Mouse (Mus musculus) left cerebral cortex, adult 9 months (tissue): Measurements from ENCODE around the gene Serinc1.
A peak's percentile ranks its signal among the peaks of the same experiment; 100 is the strongest.
"Not testable (repeated sequence)": the region's sequence is repeated elsewhere in the genome, so short reads cannot be mapped to it uniquely, and the experiment has no call there.

Experiments used
- DNase-seq, 2 experiments: peaks; one replicate each; pipeline ENCODE4 v3.0.0; 2022; ENCODE audit warnings: low spot score in 2 of 2

Serinc1 gene

GRCm38 (mm10) chr10:57532218-57533101 is at the start of gene Serinc1:
Serinc1 (minus strand) TSS chr10:57532530.
- peak; percentile 89 to 95 for DNase-seq

DNA sequence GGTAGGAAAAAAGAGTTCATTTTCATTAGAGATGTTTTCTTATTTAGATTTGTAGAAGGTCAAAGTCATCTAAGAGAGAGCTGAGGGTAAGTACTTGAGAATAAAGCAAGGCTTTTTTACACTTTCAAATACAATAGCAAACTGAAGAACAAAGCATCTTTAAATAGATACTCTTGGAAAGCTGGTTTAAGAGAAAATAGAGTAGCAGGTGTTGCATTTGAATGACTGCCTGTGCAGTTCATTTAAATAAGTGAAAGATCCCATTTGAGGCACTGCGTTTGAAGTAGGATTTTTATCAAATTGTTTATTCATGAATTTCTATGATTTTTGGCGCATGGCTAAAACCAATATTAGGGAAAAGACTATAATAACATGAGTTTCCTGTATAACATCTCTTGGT is 44.4 kb upstream of the Serinc1 start:
- no peak for DNase-seq

DNA sequence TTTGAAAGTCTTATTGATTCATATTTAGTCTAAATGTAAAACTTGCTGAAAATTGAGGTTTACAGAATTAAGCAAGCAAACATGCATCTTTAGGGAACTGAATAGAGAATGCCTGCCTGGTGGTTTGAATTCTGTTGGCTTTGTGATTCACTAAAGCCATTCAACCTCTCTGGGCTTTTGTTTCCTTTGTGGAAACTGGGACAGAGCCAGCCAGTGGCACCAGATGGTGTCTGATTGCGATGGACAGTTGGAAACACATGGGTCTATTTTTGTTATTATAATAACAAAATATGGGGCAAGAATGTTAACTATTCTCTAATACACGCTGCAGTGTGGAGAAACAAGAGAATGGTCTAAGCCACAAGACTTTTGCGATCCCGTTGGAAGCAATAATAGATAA is 39.8 kb upstream of the Serinc1 start:
- DNase-seq = no peak

DNA sequence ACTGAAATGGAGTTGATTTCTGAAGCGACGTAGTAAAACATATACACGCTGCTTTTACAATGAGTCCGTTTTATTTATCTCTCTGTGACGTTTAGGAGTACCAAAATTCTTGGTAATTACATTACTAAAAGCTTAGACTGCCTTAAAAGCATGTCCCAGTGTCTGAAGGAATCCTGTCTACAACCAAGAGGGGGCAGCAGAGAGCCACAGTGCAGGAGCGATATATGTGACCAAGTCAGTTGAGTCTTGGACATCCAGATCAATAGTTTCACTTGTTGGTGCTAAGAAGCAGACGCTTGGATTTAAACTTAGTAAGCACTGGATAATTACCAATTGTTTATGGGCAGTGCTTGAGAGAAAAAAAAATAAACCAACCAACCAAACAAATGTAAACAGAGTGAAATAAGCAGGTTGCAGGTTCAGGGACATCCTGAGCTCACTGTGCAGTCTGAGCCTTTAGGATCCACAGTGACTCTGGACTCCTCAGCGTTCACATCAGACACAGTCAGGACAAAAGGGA is 38.9 kb upstream of the Serinc1 start:
- DNase-seq = peak in 1 of 2 experiments; percentile 35

DNA sequence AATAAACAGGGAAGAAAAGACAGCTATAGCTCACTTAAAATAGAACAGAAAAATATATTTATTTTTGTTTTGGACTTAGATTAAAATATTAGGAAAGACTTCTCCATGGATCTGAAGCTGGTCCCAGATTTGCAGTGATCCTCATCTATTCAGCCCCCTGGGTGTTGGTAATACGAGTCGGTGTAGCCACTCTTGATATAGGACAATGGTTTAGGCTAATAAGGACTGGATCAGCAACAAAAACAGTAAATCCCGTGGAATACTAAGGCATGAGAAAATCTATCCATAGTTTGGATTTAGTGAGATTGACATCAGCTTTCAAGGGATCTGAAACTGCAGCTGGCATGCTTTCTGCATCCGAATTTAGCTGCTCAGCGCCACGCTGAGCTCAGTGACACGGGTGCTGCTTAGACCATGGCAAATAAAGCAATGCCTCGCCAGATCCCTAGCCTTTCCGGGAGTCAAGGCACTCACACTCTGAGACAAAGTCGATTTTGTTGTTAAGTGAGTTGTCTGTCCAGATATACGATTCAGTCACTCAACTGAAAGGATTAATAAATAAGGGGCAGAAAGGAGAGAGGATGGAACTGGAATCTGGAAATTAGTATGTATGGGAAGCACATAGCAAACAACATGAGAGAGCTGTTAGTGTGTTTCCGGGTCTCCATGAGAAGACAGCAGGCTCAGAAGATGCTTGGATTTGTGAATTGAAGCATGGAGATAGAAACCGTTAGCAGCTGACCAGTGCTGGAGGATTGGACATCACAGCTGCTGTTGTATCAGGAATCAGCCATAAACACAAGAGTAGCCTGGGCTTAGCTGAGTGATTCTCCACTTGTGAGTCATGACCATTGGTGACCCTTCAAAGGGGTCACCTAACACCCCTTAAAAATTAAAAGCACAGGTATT is 36.9 kb upstream of the Serinc1 start:
- DNase-seq = no peak

GRCm38 (mm10) chr10:57566221-57566620 is 33.9 kb upstream of the Serinc1 start:
- DNase-seq = no peak

DNA sequence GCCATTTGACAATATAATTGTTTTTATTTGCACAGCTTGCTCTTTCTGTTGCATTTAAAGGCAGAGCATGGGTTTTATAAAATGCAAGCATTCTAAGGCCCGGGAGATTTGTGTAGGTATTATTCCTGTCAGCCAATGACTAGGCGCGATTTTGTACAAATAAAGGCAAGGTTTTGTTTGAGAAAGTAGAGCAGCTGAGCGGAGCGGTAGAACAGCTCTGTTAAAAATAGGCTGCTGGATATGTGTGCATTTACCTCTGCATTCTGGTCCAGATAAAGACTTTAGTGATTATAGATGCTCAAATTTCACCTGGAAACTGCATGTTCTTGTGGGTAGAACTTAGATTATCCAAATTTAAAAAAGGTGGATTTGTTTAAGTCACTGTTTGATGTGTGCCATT is 25.3 kb upstream of the Serinc1 start:
- DNase-seq = no peak

- DNase-seq = no peak
Measured at GRCm38 (mm10) chr10:57553719-57554118, 21.4 kb upstream of the Serinc1 start.

DNA sequence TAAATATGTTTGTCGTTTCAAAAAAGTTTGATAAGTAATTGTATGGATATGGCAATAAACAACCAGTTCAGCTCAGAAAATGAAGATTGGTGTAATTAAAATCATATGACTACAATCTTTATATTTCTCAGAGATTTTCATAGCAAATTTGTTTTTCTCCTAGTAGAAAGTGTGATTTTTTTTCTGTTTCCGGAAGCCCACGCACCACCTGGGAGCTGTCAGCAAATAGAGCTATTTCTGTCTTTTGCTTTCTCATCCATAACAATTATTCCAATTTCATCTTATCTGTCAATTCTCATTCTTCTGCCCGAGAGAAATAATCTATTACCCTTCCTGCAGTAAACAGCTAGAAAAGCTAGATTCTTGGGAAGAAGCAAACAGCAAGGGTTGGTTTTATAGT is 17.3 kb upstream of the Serinc1 start:
- DNase-seq = peak in 1 of 2 experiments; percentile 44

- DNase-seq = not testable (repeated sequence)
Measured at GRCm38 (mm10) chr10:57543890-57544289, 11.6 kb upstream of the Serinc1 start.

GRCm38 (mm10) chr10:57531616-57532217 is 613 bp downstream of the Serinc1 start:
- DNase-seq = no peak

GRCm38 (mm10) chr10:57531076-57531475 is 1.3 kb downstream of the Serinc1 start:
- DNase-seq = peak; percentile 16 to 36

DNA sequence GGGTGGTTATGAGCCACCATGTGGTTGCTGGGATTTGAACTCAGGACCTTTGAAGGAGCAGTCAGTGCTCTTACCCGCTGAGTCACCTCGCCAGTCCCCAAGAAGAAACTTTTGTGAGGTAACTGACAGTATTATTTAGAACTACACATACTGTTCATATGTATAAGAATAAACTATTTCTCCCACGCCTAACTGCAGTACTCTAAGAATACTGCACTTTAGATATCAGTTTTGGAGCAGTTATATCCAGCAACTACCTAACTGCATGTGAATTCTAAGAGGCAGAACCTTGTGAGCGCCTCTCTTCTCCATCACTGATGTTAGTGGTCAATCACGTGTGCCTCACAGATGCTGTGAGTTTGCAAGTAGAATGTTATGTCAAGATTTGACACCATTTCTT is 5.9 kb downstream of the Serinc1 start:
- no peak for DNase-seq

- DNase-seq = no peak
Measured at GRCm38 (mm10) chr10:57515278-57515677, 17.1 kb downstream of the Serinc1 start.

DNA sequence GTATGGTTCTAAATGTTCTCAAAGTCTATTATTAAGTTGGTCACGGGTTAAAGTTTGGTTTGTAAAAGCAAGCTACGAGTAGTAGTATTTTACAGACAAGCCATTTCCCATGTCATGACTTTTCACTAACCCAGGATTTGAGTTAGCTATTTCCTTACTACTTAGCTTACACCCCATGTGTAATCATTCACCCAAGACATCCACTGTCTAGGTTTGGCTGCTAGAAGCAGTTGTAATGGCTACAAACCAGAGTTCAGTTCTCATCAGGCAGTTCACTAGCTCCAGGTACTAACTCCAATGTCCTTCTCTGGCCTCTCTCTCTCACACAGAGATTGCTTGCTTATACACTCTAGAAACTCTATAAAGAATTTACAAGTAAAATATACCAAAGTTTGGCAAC is 17.7 kb downstream of the Serinc1 start:
- no peak for DNase-seq

GRCm38 (mm10) chr10:57499414-57500156 is 32.7 kb downstream of the Serinc1 start:
- DNase-seq = no peak

- DNase-seq = no peak
Measured at GRCm38 (mm10) chr10:57492050-57492449, 40.3 kb downstream of the Serinc1 start.

DNA sequence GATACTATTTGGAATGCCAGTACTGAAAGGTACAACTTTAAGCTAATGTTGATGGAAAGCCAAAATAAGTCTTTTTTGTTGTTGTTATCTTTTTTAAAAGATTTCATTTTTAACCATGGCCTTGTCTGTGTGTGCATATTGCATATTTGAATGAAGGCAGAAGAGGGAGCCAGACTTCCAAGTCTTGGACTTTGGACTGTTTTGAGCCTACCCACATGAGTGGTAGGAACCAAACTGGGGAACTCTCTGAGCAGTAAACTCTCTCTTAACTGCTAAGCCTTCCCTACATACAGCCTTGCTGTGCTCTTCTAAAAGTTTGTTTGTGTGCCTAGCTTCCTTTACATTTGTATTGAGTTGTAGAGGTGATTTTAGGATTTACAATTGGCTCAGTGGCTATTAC is 43.7 kb downstream of the Serinc1 start:
- no peak for DNase-seq

DNA sequence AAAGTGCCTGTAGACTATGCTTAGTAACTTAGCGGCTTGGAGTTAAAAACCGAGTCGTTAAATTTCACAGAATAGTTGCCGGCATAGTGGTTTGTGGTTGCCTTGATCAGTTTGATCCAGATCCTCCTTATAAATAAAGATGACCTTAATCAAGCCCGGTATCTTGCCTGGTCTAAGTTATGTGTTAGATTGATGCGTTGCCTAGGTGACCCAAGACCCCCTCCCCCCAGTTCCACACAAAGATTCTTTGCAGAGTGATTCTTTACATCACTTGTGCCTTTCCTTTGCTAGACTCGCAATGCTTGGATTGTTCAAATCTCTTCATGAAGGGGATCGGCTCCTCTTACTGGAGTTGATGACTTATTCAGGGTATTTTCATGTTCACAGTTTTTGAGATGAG is 45.1 kb downstream of the Serinc1 start:
- DNase-seq = no peak

GRCm38 (mm10) chr10:57486542-57487071 is 45.7 kb downstream of the Serinc1 start:
- peak in 1 of 2 experiments; percentile 14 for DNase-seq
